Mouse (Mus musculus) limb, embryonic 12.5 days (tissue): ENCODE results near the gene Scin. TPM values are rescaled to one million over a fixed set of nuclear protein-coding genes. Genes with fewer than 3 reads are reported as not detected.

Experiments used
- ATAC-seq: fragments of 200-750 bp; cut with Nextera tagmentation; 2 replicates; pipeline ENCODE4 v1.8.0; 2017; ENCODE audit warnings: low read depth, moderate TSS enrichment; ENCODE audit not compliant: insufficient number of reproducible peaks, insufficient read depth, low FRiP score, low TSS enrichment
- H3K27ac ChIP-seq: fragments of 300-500 bp; sonication (generic); 2 replicates; pipeline ENCODE4 v1.5.1; 2016; ENCODE audit warnings: mild to moderate bottlenecking, moderate library complexity
- H3K27me3 ChIP-seq: fragments of 300-500 bp; sonication (generic); 2 replicates; pipeline ENCODE4 v1.6.1; 2016; ENCODE audit warnings: mild to moderate bottlenecking, moderate library complexity
- H3K36me3 ChIP-seq: fragments of 300-500 bp; sonication (generic); 2 replicates; pipeline ENCODE4 v1.6.1; 2016; ENCODE audit warnings: mild to moderate bottlenecking, moderate library complexity
- H3K4me1 ChIP-seq: fragments of 300-500 bp; sonication (generic); replicated peaks from 2 replicates; pipeline ENCODE4 v1.6.1; 2016
- H3K4me2 ChIP-seq: fragments of 300-500 bp; sonication (generic); 2 replicates; pipeline ENCODE4 v1.6.1; 2016; ENCODE audit warnings: mild to moderate bottlenecking, moderate library complexity
- H3K4me3 ChIP-seq: fragments of 300-500 bp; sonication (generic); replicated peaks from 2 replicates; pipeline ENCODE4 v1.5.1; 2016; ENCODE audit warnings: mild to moderate bottlenecking
- H3K9ac ChIP-seq: fragments of 300-500 bp; sonication (generic); replicated peaks from 2 replicates; pipeline ENCODE4 v1.6.1; 2016; ENCODE audit warnings: mild to moderate bottlenecking, moderate library complexity
- H3K9me3 ChIP-seq: fragments of 300-500 bp; sonication (generic); 2 replicates; pipeline ENCODE4 v1.6.1; 2016; ENCODE audit warnings: mild to moderate bottlenecking, moderate library complexity
- WGBS: fragments of 180-500 bp; shearing (Covaris S2); methylation state at CpG from one replicate; pipeline ENCODE4 v1.1.7; 2016; 5-methylcytosine and 5-hydroxymethylcytosine counted together
- polyA plus RNA-seq: library from polyadenylated mRNA; unstranded; fragments of >200 nt; fragmentation: Nextera tagmentation; extraction: Ambion mirVana; gene quantifications from 2 replicates; pipeline ENCODE4 v1.2.1, GENCODE M21; 2016

Scin gene
- polyA plus RNA-seq, 1 experiment from 2014 or later: 7.0 TPM

- no peaks in the 10 kb centered on the region for H3K27me3 ChIP-seq
- no peaks in the 10 kb centered on the region for H3K9me3 ChIP-seq
- no peak overlapping the region for H3K4me3 ChIP-seq
- no peak overlapping the region for H3K4me2 ChIP-seq
- no peaks in the 10 kb centered on the region for H3K4me1 ChIP-seq
- ATAC-seq: no peak
- H3K36me3 ChIP-seq: no peaks in the 10 kb centered on the region
- H3K9ac ChIP-seq: no peak overlapping the region
- H3K27ac ChIP-seq: no peak overlapping the region
- 64% methylated on average over 5 of the region's 5 CpGs for WGBS
Observed at GRCm38 (mm10) chr12:40146510-40146909, 12.5 kb upstream of the Scin start.

- H3K4me1 ChIP-seq: no peaks in the 10 kb centered on the region
- peaks cover 4% of the 10 kb centered on the region; the same call in 1 of the 2 replicates for H3K9me3 ChIP-seq
- no peak for ATAC-seq
- 72% methylated on average over 5 of the region's 5 CpGs for WGBS
- no peak overlapping the region for H3K4me3 ChIP-seq
- no peaks in the 10 kb centered on the region for H3K36me3 ChIP-seq
- no peaks in the 10 kb centered on the region for H3K27me3 ChIP-seq
- H3K9ac ChIP-seq: no peak overlapping the region
- H3K4me2 ChIP-seq: no peak overlapping the region
- H3K27ac ChIP-seq: no peak overlapping the region
Observed at GRCm38 (mm10) chr12:40140706-40141105, 6.7 kb upstream of the Scin start.

GRCm38 (mm10) chr12:40139484-40140245, 5.6 kb upstream of the Scin start:
- Histone ChIP-seq H3K4me1 (no peaks in the 10 kb centered on the region), H3K36me3 (no peaks in the 10 kb centered on the region), H3K9ac (no peak overlapping the region), H3K27ac (no peak overlapping the region), H3K9me3 (peaks cover 4% of the 10 kb centered on the region; the same call in 1 of the 2 replicates), H3K4me2 (no peak overlapping the region), H3K4me3 (no peak overlapping the region), H3K27me3 (peaks cover under 1% of the 10 kb centered on the region; the same call in 1 of the 2 replicates)
- WGBS: 85% methylated on average over 8 of the region's 8 CpGs
- ATAC-seq: no peak

GRCm38 (mm10) chr12:40134529-40134928, 501 bp upstream of the Scin start:
- Histone ChIP-seq H3K4me3 (peak overlapping the region; percentile 48), H3K36me3 (no peaks in the 10 kb centered on the region), H3K9ac (no peak overlapping the region), H3K9me3 (peaks cover 4% of the 10 kb centered on the region; the same call in 1 of the 2 replicates), H3K4me1 (peaks cover 4% of the 10 kb centered on the region; the same call in 1 of the 2 replicates), H3K4me2 (peak overlapping the region; percentile 84), H3K27me3 (peaks cover 31% of the 10 kb centered on the region), H3K27ac (no peak overlapping the region)
- ATAC-seq: no peak
- WGBS: 44% methylated on average over 11 of the region's 11 CpGs

- peak overlapping the region; percentile 84 for H3K4me2 ChIP-seq
- no peak overlapping the region for H3K27ac ChIP-seq
- no peak for ATAC-seq
- peaks cover 4% of the 10 kb centered on the region; the same call in 1 of the 2 replicates for H3K9me3 ChIP-seq
- peaks cover 4% of the 10 kb centered on the region; the same call in 1 of the 2 replicates for H3K4me1 ChIP-seq
- peak overlapping the region; percentile 48 for H3K4me3 ChIP-seq
- H3K9ac ChIP-seq: no peak overlapping the region
- no peaks in the 10 kb centered on the region for H3K36me3 ChIP-seq
- WGBS: 26% methylated on average over 10 of the region's 10 CpGs
- peaks cover 31% of the 10 kb centered on the region for H3K27me3 ChIP-seq
Observed at GRCm38 (mm10) chr12:40133194-40133572, 845 bp downstream of the Scin start.

- Histone ChIP-seq H3K9me3 (no peaks in the 10 kb centered on the region), H3K36me3 (no peaks in the 10 kb centered on the region), H3K4me3 (no peak overlapping the region), H3K27ac (no peak overlapping the region), H3K27me3 (no peaks in the 10 kb centered on the region), H3K4me2 (no peak overlapping the region), H3K4me1 (no peaks in the 10 kb centered on the region), H3K9ac (no peak overlapping the region)
- 81% methylated on average over 2 of the region's 2 CpGs for whole genome bisulfite sequencing
- ATAC-seq: no peak
Observed at GRCm38 (mm10) chr12:40118872-40119271, 15.2 kb downstream of the Scin start.

GRCm38 (mm10) chr12:40117045-40117444, 17.0 kb downstream of the Scin start:
- H3K9ac ChIP-seq: no peak overlapping the region
- H3K9me3 ChIP-seq: no peaks in the 10 kb centered on the region
- 90% methylated on average over 6 of the region's 6 CpGs for WGBS
- H3K36me3 ChIP-seq: no peaks in the 10 kb centered on the region
- no peak overlapping the region for H3K27ac ChIP-seq
- H3K4me2 ChIP-seq: no peak overlapping the region
- no peak for ATAC-seq
- no peaks in the 10 kb centered on the region for H3K27me3 ChIP-seq
- no peak overlapping the region for H3K4me3 ChIP-seq
- no peaks in the 10 kb centered on the region for H3K4me1 ChIP-seq

- Histone ChIP-seq H3K27me3 (no peaks in the 10 kb centered on the region), H3K4me1 (no peaks in the 10 kb centered on the region), H3K27ac (no peak overlapping the region), H3K4me2 (no peak overlapping the region), H3K36me3 (no peaks in the 10 kb centered on the region), H3K4me3 (no peak overlapping the region), H3K9me3 (no peaks in the 10 kb centered on the region), H3K9ac (no peak overlapping the region)
- 80% methylated on average over 5 of the region's 5 CpGs for WGBS
- no peak for ATAC-seq
Observed at GRCm38 (mm10) chr12:40116214-40116613, 17.8 kb downstream of the Scin start.

- H3K27me3 ChIP-seq: no peaks in the 10 kb centered on the region
- H3K27ac ChIP-seq: no peak overlapping the region
- H3K9me3 ChIP-seq: no peaks in the 10 kb centered on the region
- H3K4me1 ChIP-seq: no peaks in the 10 kb centered on the region
- no peak overlapping the region for H3K4me3 ChIP-seq
- no peak overlapping the region for H3K9ac ChIP-seq
- no peak for ATAC-seq
- no peaks in the 10 kb centered on the region for H3K36me3 ChIP-seq
- WGBS: 94% methylated on average over 4 of the region's 4 CpGs
- H3K4me2 ChIP-seq: no peak overlapping the region
Observed at GRCm38 (mm10) chr12:40114883-40115282, 19.1 kb downstream of the Scin start.

GRCm38 (mm10) chr12:40114020-40114419, 20.0 kb downstream of the Scin start:
- no peak for ATAC-seq
- Histone ChIP-seq H3K9me3 (no peaks in the 10 kb centered on the region), H3K9ac (no peak overlapping the region), H3K27ac (peak overlapping the region; percentile 79), H3K27me3 (no peaks in the 10 kb centered on the region), H3K4me2 (no peak overlapping the region), H3K4me1 (no peaks in the 10 kb centered on the region), H3K36me3 (no peaks in the 10 kb centered on the region), H3K4me3 (no peak overlapping the region)
- WGBS: 89% methylated on average over 3 of the region's 3 CpGs

GRCm38 (mm10) chr12:40113605-40114004, 20.4 kb downstream of the Scin start:
- Histone ChIP-seq H3K4me2 (no peak overlapping the region), H3K9ac (no peak overlapping the region), H3K27me3 (no peaks in the 10 kb centered on the region), H3K4me1 (no peaks in the 10 kb centered on the region), H3K27ac (peak overlapping the region; percentile 79), H3K9me3 (no peaks in the 10 kb centered on the region), H3K4me3 (no peak overlapping the region), H3K36me3 (no peaks in the 10 kb centered on the region)
- 75% methylated on average over 2 of the region's 2 CpGs for WGBS
- no peak for ATAC-seq

- Histone ChIP-seq H3K9ac (no peak overlapping the region), H3K4me3 (no peak overlapping the region), H3K36me3 (no peaks in the 10 kb centered on the region), H3K9me3 (no peaks in the 10 kb centered on the region), H3K27me3 (no peaks in the 10 kb centered on the region), H3K27ac (no peak overlapping the region), H3K4me2 (no peak overlapping the region), H3K4me1 (no peaks in the 10 kb centered on the region)
- no peak for ATAC-seq
- 83% methylated on average over 1 of the region's 1 CpGs for WGBS
Observed at GRCm38 (mm10) chr12:40109227-40109626, 24.8 kb downstream of the Scin start.
